Mouse (Mus musculus): ENCODE data around the gene Rab4a. TPM values are rescaled to one million over a fixed set of nuclear protein-coding genes. Genes with fewer than 3 reads are reported as not detected.

The Rab4a gene
- polyA plus RNA-seq, 1 experiment from 2014 or later, result 34.1 TPM

GRCm38 (mm10) chr8:123767874-123768273, 37.9 kb upstream of the Rab4a start:
- DNase-seq (ENCODE audit: low read depth, low spot score), result no peak
- CTCF ChIA-PET, result interaction anchor here (0.8 to 3.7 kb wide), 12 partner anchors 12 to 139 kb away, joined by 3 to 39 read pairs (median 10); partner anchors contain the start of gene Rhou
- in situ Hi-C loops (cut with MboI; ENCODE audit: low pct_unique_long_range_greater_than_20kb), result loop anchor here (5.0 kb wide), 1 partner anchor 116 kb away; the partner anchor contains the start of gene Rhou

GRCm38 (mm10) chr8:123768492-123769356, 37.1 kb upstream of the Rab4a start:
- CTCF ChIA-PET, result interaction anchor here (0.7 to 3.7 kb wide), 26 partner anchors 9 to 140 kb away, joined by 3 to 39 read pairs (median 4); partner anchors contain the start of gene Rhou
- no peaks in the 10 kb centered on the region for H3K27me3 ChIP-seq
- no peak for ATAC-seq
- in situ Hi-C loops (cut with MboI; ENCODE audit: low pct_unique_long_range_greater_than_20kb), result loop anchor here (5.0 kb wide), 1 partner anchor 116 kb away; the partner anchor contains the start of gene Rhou
- no peak for DNase-seq (ENCODE audit: low read depth, low spot score)
- POLR2A ChIA-PET, result interaction anchor here (0.8 to 2.0 kb wide), 4 partner anchors 39 to 116 kb away, joined by 3 to 7 read pairs (median 4); partner anchors contain the start of gene Rhou
- peak; percentile 96 for TF ChIP-seq CTCF (IDR thresholded peaks at IDR 0.05)

More at GRCm38 (mm10) chr8:123767874-123768273, 37.9 kb upstream of the Rab4a start:
- TF ChIP-seq CTCF (IDR thresholded peaks at IDR 0.05), result no peak
- POLR2A ChIA-PET, result interaction anchor here (0.8 to 2.0 kb wide), 4 partner anchors 38 to 115 kb away, joined by 3 to 6 read pairs (median 4); no protein-coding TSS in a partner anchor
- no peak for ATAC-seq
- no peaks in the 10 kb centered on the region for H3K27me3 ChIP-seq

- DNase-seq (ENCODE audit: low read depth, low spot score) (no peak), ATAC-seq (no peak)
- ChIA-PET POLR2A (interaction anchor here (1.4 kb wide), 1 partner anchor 11 kb away, joined by 4 read pairs; no protein-coding TSS in a partner anchor), CTCF (interaction anchor here (1.1 to 4.0 kb wide), 3 partner anchors 26 to 129 kb away, joined by 3 to 13 read pairs (median 3); partner anchors contain the start of gene Rhou)
- no peaks in the 10 kb centered on the region for H3K27me3 ChIP-seq
- TF ChIP-seq CTCF (IDR thresholded peaks at IDR 0.05), result no peak
- in situ Hi-C loops (cut with MboI; ENCODE audit: low pct_unique_long_range_greater_than_20kb), result no loop called here
These were observed 32.3 kb upstream of the Rab4a start for GRCm38 (mm10) chr8:123773468-123773867.

- no peak for TF ChIP-seq CTCF (IDR thresholded peaks at IDR 0.05)
- DNase-seq (ENCODE audit: low read depth, low spot score) (no peak), ATAC-seq (no peak)
- in situ Hi-C loops (cut with MboI; ENCODE audit: low pct_unique_long_range_greater_than_20kb), result no loop called here
- ChIA-PET POLR2A (interaction anchor here (1.0 kb wide), 1 partner anchor 146 kb away, joined by 3 read pairs; no protein-coding TSS in a partner anchor), CTCF (interaction anchor here (1.1 kb wide), 1 partner anchor 9 kb away, joined by 3 read pairs; no protein-coding TSS in a partner anchor)
- H3K27me3 ChIP-seq, result no peaks in the 10 kb centered on the region
These were observed 31.3 kb upstream of the Rab4a start for GRCm38 (mm10) chr8:123774491-123774890.

GRCm38 (mm10) chr8:123777319-123777718, 28.5 kb upstream of the Rab4a start:
- no peaks in the 10 kb centered on the region for H3K27me3 ChIP-seq
- no peak for ATAC-seq
- TF ChIP-seq CTCF (IDR thresholded peaks at IDR 0.05), result no peak
- in situ Hi-C loops (cut with MboI; ENCODE audit: low pct_unique_long_range_greater_than_20kb), result no loop called here
- DNase-seq (ENCODE audit: low read depth, low spot score), result no peak
- ChIA-PET CTCF (interaction anchor here (0.6 to 6.0 kb wide), 8 partner anchors 8 to 149 kb away, joined by 3 to 39 read pairs (median 3); partner anchors contain the start of gene Rhou), POLR2A (no interaction called here)

- ChIA-PET POLR2A (interaction anchor here (0.6 kb wide), 1 partner anchor 16 kb away, joined by 3 read pairs; no protein-coding TSS in a partner anchor), CTCF (interaction anchor here (0.9 to 6.0 kb wide), 3 partner anchors 11 to 128 kb away, joined by 3 to 39 read pairs (median 14); no protein-coding TSS in a partner anchor)
- DNase-seq (ENCODE audit: low read depth, low spot score), result no peak
- no peaks in the 10 kb centered on the region for H3K27me3 ChIP-seq
- in situ Hi-C loops (cut with MboI; ENCODE audit: low pct_unique_long_range_greater_than_20kb), result no loop called here
- TF ChIP-seq CTCF (IDR thresholded peaks at IDR 0.05), result no peak
- ATAC-seq, result no peak
These were observed 25.3 kb upstream of the Rab4a start for GRCm38 (mm10) chr8:123780471-123780870.

GRCm38 (mm10) chr8:123781256-123781655, 24.5 kb upstream of the Rab4a start:
- POLR2A ChIA-PET, result interaction anchor here (0.6 to 0.9 kb wide), 2 partner anchors 16 to 129 kb away, joined by 3 read pairs; no protein-coding TSS in a partner anchor
- CTCF ChIA-PET, result interaction anchor here (0.6 to 6.0 kb wide), 5 partner anchors 9 to 153 kb away, joined by 3 to 39 read pairs (median 5); no protein-coding TSS in a partner anchor
- H3K27me3 ChIP-seq, result no peaks in the 10 kb centered on the region
- in situ Hi-C loops (cut with MboI; ENCODE audit: low pct_unique_long_range_greater_than_20kb), result no loop called here
- no peak for DNase-seq (ENCODE audit: low read depth, low spot score)
- TF ChIP-seq CTCF (IDR thresholded peaks at IDR 0.05), result no peak
- ATAC-seq, result no peak

GRCm38 (mm10) chr8:123783525-123784249, 22.1 kb upstream of the Rab4a start:
- ATAC-seq, result peak; percentile 47
- in situ Hi-C loops (cut with MboI; ENCODE audit: low pct_unique_long_range_greater_than_20kb), result no loop called here

GRCm38 (mm10) chr8:123786166-123786565, 19.6 kb upstream of the Rab4a start:
- in situ Hi-C loops (cut with MboI; ENCODE audit: low pct_unique_long_range_greater_than_20kb), result no loop called here

More at GRCm38 (mm10) chr8:123783525-123784249, 22.1 kb upstream of the Rab4a start:
- peak; percentile 95 for TF ChIP-seq CTCF (IDR thresholded peaks at IDR 0.05)
- no peak for DNase-seq (ENCODE audit: low read depth, low spot score)
- H3K27me3 ChIP-seq, result no peaks in the 10 kb centered on the region
- ChIA-PET POLR2A (interaction anchor here (1.1 kb wide), 1 partner anchor 130 kb away, joined by 4 read pairs; the partner anchor contains the start of gene Rhou), CTCF (interaction anchor here (0.6 to 3.9 kb wide), 13 partner anchors 9 to 154 kb away, joined by 3 to 32 read pairs (median 4); partner anchors contain the start of gene Rhou)

More at GRCm38 (mm10) chr8:123786166-123786565, 19.6 kb upstream of the Rab4a start:
- CTCF ChIA-PET, result interaction anchor here (1.2 to 3.9 kb wide), 4 partner anchors 130 to 141 kb away, joined by 3 to 32 read pairs (median 16); partner anchors contain the start of gene Rhou
- POLR2A ChIA-PET, result interaction anchor here (1.6 kb wide), 1 partner anchor 133 kb away, joined by 4 read pairs; the partner anchor contains the start of gene Rhou
- TF ChIP-seq CTCF (IDR thresholded peaks at IDR 0.05), result no peak
- no peak for DNase-seq (ENCODE audit: low read depth, low spot score)
- H3K27me3 ChIP-seq, result no peaks in the 10 kb centered on the region
- ATAC-seq, result no peak

Measured in Patski (cell line).